Mouse (Mus musculus) MEL (cell line): ENCODE measurements around the gene Msi2.

Experiments
- CTCF ChIP-seq, 3 experiments: IDR thresholded peaks in 2 of 3; conservative IDR thresholded peaks in 1 of 3; 2 replicates each; pipeline ENCODE4 v1.5.1; 2011 to 2012; ENCODE audit warnings: low read length in 3 of 3, low read depth in 2 of 3, mild to moderate bottlenecking in 2 of 3, improper control_type of control experiment in 1 of 3, inconsistent platforms in 1 of 3, mixed read lengths in 1 of 3, moderate library complexity in 1 of 3; ENCODE audit not compliant: control insufficient read depth in 1 of 3, insufficient read depth in 1 of 3, poor library complexity in 1 of 3, severe bottlenecking in 1 of 3
- EP300 ChIP-seq, 2 experiments: IDR thresholded peaks; 2 replicates each; pipeline ENCODE4 v1.6.1; 2011; ENCODE audit warnings: improper control_type of control experiment in 2 of 2, low read length in 2 of 2, low read depth in 1 of 2, mild to moderate bottlenecking in 1 of 2
- GABPA ChIP-seq: IDR thresholded peaks from 2 replicates; pipeline ENCODE4 v1.6.1; 2012; ENCODE audit warnings: low read depth, mild to moderate bottlenecking, inconsistent platforms, low read length, improper control_type of control experiment, moderate library complexity
- GATA1 ChIP-seq: IDR thresholded peaks from 2 replicates; pipeline ENCODE4 v1.6.1; 2011; ENCODE audit warnings: low read depth, low read length, improper control_type of control experiment
- HCFC1 ChIP-seq: IDR thresholded peaks from 2 replicates; pipeline ENCODE4 v1.6.1; 2012; ENCODE audit warnings: low read depth, mild to moderate bottlenecking, inconsistent platforms, low read length, improper control_type of control experiment, moderate library complexity
- MXI1 ChIP-seq: IDR thresholded peaks from 2 replicates; pipeline ENCODE4 v1.6.1; 2011; ENCODE audit warnings: mild to moderate bottlenecking, low read depth, low read length, improper control_type of control experiment
- MYB ChIP-seq: IDR thresholded peaks from 2 replicates; pipeline ENCODE4 v1.6.1; 2011; ENCODE audit warnings: mild to moderate bottlenecking, low read depth, low read length, improper control_type of control experiment
- RAD21 ChIP-seq: IDR thresholded peaks from 2 replicates; pipeline ENCODE4 v1.6.1; 2011; ENCODE audit warnings: mild to moderate bottlenecking, low read depth, low read length, improper control_type of control experiment
- SMC3 ChIP-seq: IDR thresholded peaks from 2 replicates; pipeline ENCODE4 v1.6.1; 2011; ENCODE audit warnings: low read depth, low read length, improper control_type of control experiment
- ZC3H11A ChIP-seq: IDR thresholded peaks from 2 replicates; pipeline ENCODE4 v1.6.1; 2012; ENCODE audit warnings: low read depth, mild to moderate bottlenecking, inconsistent platforms, low read length, improper control_type of control experiment
- ZMIZ1 ChIP-seq: IDR thresholded peaks from 2 replicates; pipeline ENCODE4 v1.6.1; 2012; ENCODE audit warnings: low read depth, mild to moderate bottlenecking, inconsistent platforms, low read length, improper control_type of control experiment, moderate library complexity

DNA sequence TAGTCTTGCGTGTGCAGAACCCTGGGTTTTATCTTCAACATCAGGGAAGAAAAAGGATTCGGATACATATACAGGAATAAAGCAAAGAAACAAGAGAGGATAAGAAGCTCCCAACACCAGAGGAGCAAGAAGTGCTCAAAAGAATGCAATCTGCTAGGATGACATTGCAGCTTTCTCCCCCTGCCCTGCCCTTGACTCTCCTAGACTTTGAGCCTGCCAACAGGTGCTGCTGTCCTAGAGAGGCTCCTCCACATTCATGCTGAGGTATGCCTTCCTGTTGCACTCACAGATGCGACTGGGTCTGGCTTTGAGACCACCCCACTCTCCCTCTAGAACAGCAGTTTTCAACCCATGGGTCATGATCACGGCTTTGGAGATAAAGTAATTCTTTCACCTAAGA lies 96.5 kb downstream of the Msi2 start:
- no peak for TF ChIP-seq MXI1
- no peak for TF ChIP-seq CTCF (IDR thresholded peaks at IDR 0.05 in 2 of 3, conservative IDR thresholded peaks at IDR 0.05 in 1 of 3; ENCODE audit: control insufficient read depth in 1 of 3, insufficient read depth in 1 of 3, low read depth in 2 of 3, low read length in 3 of 3, poor library complexity in 1 of 3, severe bottlenecking in 1 of 3)
- no peak for TF ChIP-seq HCFC1
- TF ChIP-seq MYB = no peak
- no peak for TF ChIP-seq ZMIZ1
- no peak for TF ChIP-seq SMC3
- TF ChIP-seq GATA1 = no peak
- no peak for TF ChIP-seq EP300 (IDR thresholded peaks at IDR 0.05; ENCODE audit: low read depth in 1 of 2, low read length in 2 of 2)
- TF ChIP-seq GABPA = no peak
- TF ChIP-seq ZC3H11A = no peak
- TF ChIP-seq RAD21 = no peak
